Mouse (Mus musculus): ENCODE data around the gene Olfr118. TPM values are rescaled to one million over a fixed set of nuclear protein-coding genes. Genes with fewer than 3 reads are reported as not detected.
"Not testable (repeated sequence)": the region's sequence is repeated elsewhere in the genome, so short reads cannot be mapped to it uniquely, and the experiment has no call there.

Gene Olfr118
- polyA plus RNA-seq (2012; rRNA removed): 0.10 and 0.15 TPM in 2 replicates

- no peak for DNase-seq (ENCODE audit: extremely low spot score in 1 of 2, low spot score in 1 of 2)
Measured at GRCm38 (mm10) chr17:37666688-37667087, at the start of gene Olfr118. Gene Olfr118 (plus strand): TSS chr17:37666988.

DNA sequence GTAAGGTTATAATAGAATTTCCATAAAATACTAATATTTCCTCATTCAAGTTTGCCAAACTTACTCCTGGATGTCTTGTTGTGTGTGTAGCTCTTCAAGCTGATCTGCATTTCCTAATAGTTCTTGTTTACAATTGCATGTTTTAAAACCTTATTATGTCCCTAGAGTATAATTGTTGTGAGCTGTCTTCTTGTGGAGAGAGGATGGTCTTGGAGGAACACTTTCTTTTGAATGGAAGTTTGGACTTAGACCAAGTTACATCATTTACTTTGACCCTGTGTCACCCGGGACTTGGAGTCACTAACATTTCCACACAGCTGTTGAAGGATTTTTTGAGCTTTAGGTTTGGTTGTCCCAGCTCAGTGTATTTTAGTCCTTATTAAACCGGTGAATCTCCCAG, 39.8 kb upstream of the Olfr118 start, which contains the start of the genes Olfr115 and Olfr116:
Gene Olfr115 (minus strand): TSS at position 101 of the 400 bp plus-strand sequence.
Gene Olfr116 (minus strand): TSS at position 191 of the 400 bp plus-strand sequence.
- DNase-seq (ENCODE audit: extremely low spot score in 1 of 2, low spot score in 1 of 2): no peak

DNA sequence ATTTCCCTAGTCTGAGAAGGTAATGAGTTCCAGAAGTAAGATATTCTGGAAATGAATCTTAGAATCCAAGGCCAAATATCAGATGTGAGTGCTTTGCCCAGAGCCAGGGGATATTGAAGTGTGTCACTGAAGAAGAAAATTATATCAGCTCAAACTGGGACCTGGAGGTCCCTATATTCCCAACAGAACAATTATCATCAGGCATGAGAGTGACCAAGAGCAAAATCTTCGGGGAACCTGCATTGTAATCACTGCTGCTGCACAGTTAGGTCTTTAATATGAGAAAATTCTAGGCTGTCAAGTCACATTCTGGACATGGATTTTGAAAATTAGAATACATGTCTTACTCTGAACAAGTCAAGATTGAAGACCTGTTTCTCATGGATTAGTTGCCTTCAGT, 3.1 kb upstream of the Olfr118 start, which contains the start of gene Olfr117:
Gene Olfr117 (minus strand): TSS at position 101 of the 400 bp plus-strand sequence.
- DNase-seq (ENCODE audit: extremely low spot score in 1 of 2, low spot score in 1 of 2): no peak

GRCm38 (mm10) chr17:37696264-37696663, 29.5 kb downstream of the Olfr118 start, which contains the start of gene Olfr119:
Gene Olfr119 (plus strand): TSS chr17:37696564.
- DNase-seq (ENCODE audit: extremely low spot score in 1 of 2, low spot score in 1 of 2): not testable (repeated sequence)

DNA sequence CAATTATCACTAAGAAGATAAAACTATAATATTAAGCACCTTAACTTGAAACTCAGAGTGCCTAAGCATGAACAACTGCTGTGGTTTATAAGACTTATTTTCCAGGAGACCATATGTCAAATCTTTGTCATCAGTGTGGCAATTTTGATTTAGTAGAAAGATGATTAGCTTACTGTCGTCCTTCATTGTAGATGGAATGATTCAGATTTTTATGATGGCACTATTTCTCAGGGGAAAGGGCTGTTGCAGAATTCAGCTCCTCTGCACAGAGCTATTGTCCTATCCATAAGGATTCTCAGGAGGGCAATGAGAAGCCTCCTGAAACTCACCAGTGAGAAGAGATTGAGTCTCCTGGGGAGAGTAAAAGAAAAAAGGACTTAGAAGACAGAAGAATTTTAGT, 54.7 kb downstream of the Olfr118 start, which contains the start of gene Olfr120:
Gene Olfr120 (plus strand): TSS at position 301 of the 400 bp plus-strand sequence.
- DNase-seq (ENCODE audit: extremely low spot score in 1 of 2, low spot score in 1 of 2): no peak

Other genes with a start within 250 kb of the Olfr118 start
- not detected in 2 replicates for gene Olfr108, start 221.5 kb upstream of the Olfr118 start, polyA plus RNA-seq (2012; rRNA removed)
- 0.02 TPM in 1 of 2 replicates, not detected in the other for gene Olfr109, start 208.1 kb upstream of the Olfr118 start, polyA plus RNA-seq (2012; rRNA removed)
- gene H2-M2, start 183.4 kb upstream of the Olfr118 start, polyA plus RNA-seq (2012; rRNA removed): not detected in 2 replicates
- 0.82 and 0.96 TPM in 2 replicates for gene Olfr110, start 174.5 kb upstream of the Olfr118 start, polyA plus RNA-seq (2012; rRNA removed)
- gene Olfr111, start 159.0 kb upstream of the Olfr118 start, polyA plus RNA-seq (2012; rRNA removed): 1.3 and 1.6 TPM in 2 replicates
- gene Olfr112, start 97.5 kb upstream of the Olfr118 start, polyA plus RNA-seq (2012; rRNA removed): not detected in 2 replicates
- not detected in 2 replicates for gene Olfr113, start 89.3 kb upstream of the Olfr118 start, polyA plus RNA-seq (2012; rRNA removed)
- gene Olfr114, start 74.2 kb upstream of the Olfr118 start, polyA plus RNA-seq (2012; rRNA removed): not detected in 2 replicates
- 0.11 TPM in 1 of 2 replicates, not detected in the other for gene Olfr115, start 39.9 kb upstream of the Olfr118 start, polyA plus RNA-seq (2012; rRNA removed)
- gene Olfr116, start 39.8 kb upstream of the Olfr118 start, polyA plus RNA-seq (2012; rRNA removed): not detected in 2 replicates
- gene Olfr117, start 3.2 kb upstream of the Olfr118 start, polyA plus RNA-seq (2012; rRNA removed): not detected in 2 replicates
- 0.06 TPM in 1 of 2 replicates, not detected in the other for gene Olfr119, start 29.6 kb downstream of the Olfr118 start, polyA plus RNA-seq (2012; rRNA removed)
- gene Olfr120, start 54.8 kb downstream of the Olfr118 start, polyA plus RNA-seq (2012; rRNA removed): not detected in 2 replicates
- gene Olfr121, start 81.9 kb downstream of the Olfr118 start, polyA plus RNA-seq (2012; rRNA removed): 0.08 TPM in 1 of 2 replicates, not detected in the other
- gene Olfr122, start 101.6 kb downstream of the Olfr118 start, polyA plus RNA-seq (2012; rRNA removed): 0.08 TPM in 1 of 2 replicates, not detected in the other
- not detected in 2 replicates for gene Olfr123, start 126.5 kb downstream of the Olfr118 start, polyA plus RNA-seq (2012; rRNA removed)
- 0.04 TPM in 1 of 2 replicates, not detected in the other for gene Olfr124, start 132.9 kb downstream of the Olfr118 start, polyA plus RNA-seq (2012; rRNA removed)
- gene Olfr125, start 166.0 kb downstream of the Olfr118 start, polyA plus RNA-seq (2012; rRNA removed): not detected in 2 replicates
- not detected in 2 replicates for gene Olfr126, start 180.5 kb downstream of the Olfr118 start, polyA plus RNA-seq (2012; rRNA removed)
- gene Olfr127, start 233.4 kb downstream of the Olfr118 start, polyA plus RNA-seq (2012; rRNA removed): not detected in 2 replicates

Data from frontal cortex, adult 2 months (tissue).